Mouse (Mus musculus) heart, adult 2 months (tissue): ENCODE data around the gene Col6a4. TPM values are rescaled to one million over a fixed set of nuclear protein-coding genes. Genes with fewer than 3 reads are reported as not detected.

Experiments
- DNase-seq, 2 experiments: peaks; one replicate each; pipeline ENCODE4 v3.0.0; 2021
- H3K27ac ChIP-seq: fragments of 200-600 bp; 2 replicates; pipeline ENCODE4 v1.8.1; 2022
- H3K27me3 ChIP-seq: fragments of 200-500 bp; 2 replicates; pipeline ENCODE4 v1.6.1; 2012; ENCODE audit warnings: mild to moderate bottlenecking, low read length, inconsistent platforms, mixed read lengths; ENCODE audit not compliant: control insufficient read depth, insufficient read depth
- H3K36me3 ChIP-seq: fragments of 200-500 bp; 2 replicates; pipeline ENCODE4 v1.6.1; 2012; ENCODE audit warnings: low read length, inconsistent platforms; ENCODE audit not compliant: control insufficient read depth, insufficient read depth
- H3K4me1 ChIP-seq: fragments of 200-500 bp; 2 replicates; pipeline ENCODE4 v1.6.1; 2011; ENCODE audit warnings: low read length; ENCODE audit not compliant: control insufficient read depth, insufficient read depth
- H3K4me3 ChIP-seq: fragments of 200-600 bp; 2 replicates; pipeline ENCODE4 v1.8.1; 2022
- H3K79me2 ChIP-seq: fragments of 200-500 bp; replicated peaks from 2 replicates; pipeline ENCODE4 v1.6.1; 2012; ENCODE audit warnings: mild to moderate bottlenecking, inconsistent platforms, low read length, moderate library complexity, mixed read lengths; ENCODE audit not compliant: control insufficient read depth, insufficient read depth
- H3K9ac ChIP-seq: fragments of 200-500 bp; 2 replicates; pipeline ENCODE4 v1.6.1; 2012; ENCODE audit warnings: low read depth, mild to moderate bottlenecking, control low read depth, inconsistent platforms, low read length, mixed read lengths
- CTCF ChIP-seq: fragments of 200-600 bp; IDR thresholded peaks from 2 replicates; pipeline ENCODE4 v1.8.1; 2022; ENCODE audit warnings: antibody characterized with exemption, mild to moderate bottlenecking, moderate library complexity
- EP300 ChIP-seq: fragments of 200-500 bp; IDR thresholded peaks from 2 replicates; pipeline ENCODE4 v1.6.1; 2011; ENCODE audit warnings: low read depth, low read length, control low read depth; ENCODE audit not compliant: insufficient read depth
- POLR2A ChIP-seq: fragments of 200-500 bp; IDR thresholded peaks from 2 replicates; pipeline ENCODE4 v1.6.1; 2011; ENCODE audit warnings: mild to moderate bottlenecking, low read depth, low read length, control low read depth; ENCODE audit not compliant: insufficient read depth
- WGBS: fragments of 180-500 bp; shearing (Covaris S2); methylation state at CpG from one replicate; pipeline ENCODE4 v1.1.7; 2018; 5-methylcytosine and 5-hydroxymethylcytosine counted together
- intact Hi-C: fragments of 180-260 bp; cut with DNase I; formaldehyde crosslinking; loops from one replicate; pipeline ENCODE4 v1.15.1; 2025
- polyA plus RNA-seq: library from polyadenylated mRNA; depleted of rRNA; stranded (reverse); fragments of >200 nt; gene quantifications from 2 replicates; pipeline ENCODE4 v1.2.3, GENCODE M21; 2012
- total RNA-seq, 2 experiments: library from RNA; stranded (reverse); gene quantifications; 2 replicates each; pipeline ENCODE4 v1.2.3; 2021

Col6a4 gene
- total and polyA plus RNA-seq, 3 experiments, result not detected

DNA sequence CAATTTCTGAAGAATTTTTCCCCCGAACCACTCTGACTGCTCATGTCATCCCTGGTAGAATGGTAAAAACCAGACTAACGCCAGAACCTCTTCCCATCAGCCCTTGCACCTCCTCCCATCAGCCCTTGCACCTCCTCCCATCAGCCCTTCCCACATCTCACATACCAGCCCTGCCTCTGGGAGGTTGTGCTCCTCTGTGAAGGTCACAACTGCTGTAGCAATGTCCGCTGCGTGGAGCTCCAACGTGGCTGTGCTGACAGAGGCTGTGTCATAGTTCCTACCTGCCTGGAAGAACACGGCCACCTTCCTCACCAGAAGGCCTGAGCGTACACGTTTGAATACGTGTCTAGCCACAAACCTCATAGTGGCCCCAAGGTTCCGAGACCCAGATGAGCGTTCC, 83.4 kb downstream of the Col6a4 start:
- Histone ChIP-seq H3K27me3 (0 out of 2 replicates have a peak, but pooled peaks cover 2% of the 10 kb centered on the region), H3K9ac (no peak overlapping the region), H3K27ac (no peak overlapping the region), H3K36me3 (no peaks in the 10 kb centered on the region), H3K4me1 (no peaks in the 10 kb centered on the region), H3K4me3 (no peak overlapping the region), H3K79me2 (no peaks in the 10 kb centered on the region)
- intact Hi-C loops, result no loop called here
- TF ChIP-seq POLR2A, result no peak
- no peak for TF ChIP-seq CTCF
- TF ChIP-seq EP300, result no peak
- no peak for DNase-seq
- 85% methylated on average over 11 of the region's 11 CpGs for WGBS

DNA sequence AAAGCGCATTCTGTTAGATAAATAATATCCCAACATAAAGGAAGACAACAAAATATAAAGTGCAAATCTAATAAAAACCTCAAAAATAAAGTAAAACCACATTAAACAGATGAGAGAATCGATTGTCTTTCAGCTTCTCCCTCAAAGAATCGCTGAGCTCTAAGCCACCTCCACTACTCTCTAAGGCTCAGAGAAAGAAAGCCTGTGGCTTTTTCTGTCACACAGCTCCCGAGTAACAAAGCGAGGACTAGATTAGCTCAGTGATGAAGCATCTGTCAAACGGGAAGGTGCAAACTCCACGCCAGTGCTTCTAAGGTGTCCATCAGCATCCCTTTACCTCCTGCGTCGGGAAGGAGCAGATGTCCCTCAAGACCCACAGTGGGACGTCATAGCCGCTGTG, 98.6 kb downstream of the Col6a4 start:
- DNase-seq, result no peak
- Histone ChIP-seq H3K36me3 (no peaks in the 10 kb centered on the region), H3K4me3 (no peak overlapping the region), H3K4me1 (no peaks in the 10 kb centered on the region), H3K27me3 (no peaks in the 10 kb centered on the region), H3K9ac (no peak overlapping the region), H3K79me2 (no peaks in the 10 kb centered on the region), H3K27ac (no peak overlapping the region)
- no peak for TF ChIP-seq POLR2A
- no peak for TF ChIP-seq CTCF
- no peak for TF ChIP-seq EP300
- whole genome bisulfite sequencing, result 57% methylated on average over 11 of the region's 11 CpGs
- intact Hi-C loops, result no loop called here

- TF ChIP-seq POLR2A (no peak), EP300 (no peak), CTCF (no peak)
- Histone ChIP-seq H3K9ac (no peak overlapping the region), H3K27ac (no peak overlapping the region), H3K36me3 (no peaks in the 10 kb centered on the region), H3K4me3 (no peak overlapping the region), H3K4me1 (no peaks in the 10 kb centered on the region), H3K79me2 (no peaks in the 10 kb centered on the region), H3K27me3 (no peaks in the 10 kb centered on the region)
- 73% methylated on average over 6 of the region's 6 CpGs for WGBS
- no peak for DNase-seq
- intact Hi-C loops, result no loop called here
Observed at GRCm38 (mm10) chr9:105992425-105992824, 104.2 kb downstream of the Col6a4 start.

GRCm38 (mm10) chr9:105990099-105990498, 106.5 kb downstream of the Col6a4 start:
- 70% methylated on average over 6 of the region's 6 CpGs for WGBS
- no peak for DNase-seq
- Histone ChIP-seq H3K9ac (no peak overlapping the region), H3K27ac (no peak overlapping the region), H3K79me2 (no peaks in the 10 kb centered on the region), H3K4me3 (no peak overlapping the region), H3K4me1 (no peaks in the 10 kb centered on the region), H3K27me3 (no peaks in the 10 kb centered on the region), H3K36me3 (no peaks in the 10 kb centered on the region)
- TF ChIP-seq CTCF, result no peak
- no peak for TF ChIP-seq POLR2A
- TF ChIP-seq EP300, result no peak
- intact Hi-C loops, result no loop called here

DNA sequence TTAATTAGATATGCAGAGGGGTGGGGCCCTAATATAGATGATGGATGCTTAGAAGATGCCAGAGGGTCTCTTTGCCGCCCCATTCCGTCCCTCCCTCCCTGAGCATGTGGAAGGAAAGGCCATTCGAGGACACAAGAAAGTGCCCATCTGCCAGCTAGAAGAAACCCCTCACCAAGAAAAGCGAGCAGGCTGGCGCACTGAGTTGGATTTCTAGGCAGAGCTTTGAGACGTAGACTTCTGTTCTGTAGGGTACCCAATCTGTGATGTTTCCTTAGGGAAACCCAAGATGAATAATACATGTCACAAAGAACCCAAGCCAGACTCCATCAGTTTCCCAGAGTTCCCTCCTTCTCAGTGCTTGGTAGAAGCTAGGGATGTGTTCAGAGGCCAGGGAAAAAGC, 107.1 kb downstream of the Col6a4 start:
- no peaks in the 10 kb centered on the region for H3K79me2 ChIP-seq
- no peaks in the 10 kb centered on the region for H3K4me1 ChIP-seq
- H3K4me3 ChIP-seq, result no peak overlapping the region
- H3K9ac ChIP-seq, result no peak overlapping the region
- no peaks in the 10 kb centered on the region for H3K36me3 ChIP-seq
- intact Hi-C loops, result loop anchor here (2.0 kb wide), 1 partner anchor 297 kb away; no protein-coding TSS in a partner anchor
- no peak for DNase-seq
- TF ChIP-seq POLR2A, result no peak
- no peak for TF ChIP-seq CTCF
- TF ChIP-seq EP300, result no peak
- H3K27me3 ChIP-seq, result no peaks in the 10 kb centered on the region
- H3K27ac ChIP-seq, result no peak overlapping the region
- WGBS, result 83% methylated on average over 6 of the region's 6 CpGs

DNA sequence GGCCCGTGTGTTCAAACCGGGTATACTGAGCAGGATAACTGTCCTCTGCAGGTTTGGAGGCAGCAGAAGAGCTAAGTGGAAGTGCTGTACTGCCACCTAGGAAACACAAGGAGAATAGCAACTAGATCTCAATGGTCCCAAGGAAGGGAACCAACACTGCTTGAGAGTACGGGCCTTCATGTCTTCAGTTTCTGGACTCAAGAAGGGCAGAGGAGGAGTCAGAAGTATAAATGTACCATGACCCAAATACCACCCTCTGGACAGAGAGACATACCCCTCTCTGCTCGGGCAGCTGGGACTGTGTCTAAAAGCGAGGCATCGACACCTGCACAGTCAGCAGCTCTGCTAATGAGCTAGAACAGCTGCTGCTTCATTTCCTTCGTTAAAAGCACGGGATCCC, 108.5 kb downstream of the Col6a4 start:
- DNase-seq, result no peak
- intact Hi-C loops, result loop anchor here (2.0 kb wide), 1 partner anchor 295 kb away; no protein-coding TSS in a partner anchor
- TF ChIP-seq CTCF, result peak; percentile 73
- no peak for TF ChIP-seq EP300
- Histone ChIP-seq H3K36me3 (no peaks in the 10 kb centered on the region), H3K79me2 (no peaks in the 10 kb centered on the region), H3K9ac (no peak overlapping the region), H3K27me3 (no peaks in the 10 kb centered on the region), H3K27ac (no peak overlapping the region), H3K4me1 (no peaks in the 10 kb centered on the region), H3K4me3 (no peak overlapping the region)
- WGBS, result 52% methylated on average over 8 of the region's 8 CpGs
